Mouse (Mus musculus) adrenal gland, postnatal 0 days (tissue): ENCODE measurements around the gene Wdpcp. TPM values are rescaled to one million over a fixed set of nuclear protein-coding genes. Genes with fewer than 3 reads are reported as not detected.

Experiments used
- microRNA-seq: library from miRNA; unstranded; fragments of <30 nt; microRNA quantifications from one replicate; pipeline ENCODE4, GENCODE M21; 2016; ENCODE audit warnings: borderline replicate concordance; ENCODE audit not compliant: insufficient number of aligned reads
- polyA plus RNA-seq: library from polyadenylated mRNA; unstranded; fragments of >200 nt; fragmentation: Nextera tagmentation; extraction: Ambion mirVana; gene quantifications from 2 replicates; pipeline ENCODE4 v1.2.1, GENCODE M21; 2015

Gene Wdpcp
- 10.7 and 11.0 TPM in 2 replicates for polyA plus RNA-seq

DNA sequence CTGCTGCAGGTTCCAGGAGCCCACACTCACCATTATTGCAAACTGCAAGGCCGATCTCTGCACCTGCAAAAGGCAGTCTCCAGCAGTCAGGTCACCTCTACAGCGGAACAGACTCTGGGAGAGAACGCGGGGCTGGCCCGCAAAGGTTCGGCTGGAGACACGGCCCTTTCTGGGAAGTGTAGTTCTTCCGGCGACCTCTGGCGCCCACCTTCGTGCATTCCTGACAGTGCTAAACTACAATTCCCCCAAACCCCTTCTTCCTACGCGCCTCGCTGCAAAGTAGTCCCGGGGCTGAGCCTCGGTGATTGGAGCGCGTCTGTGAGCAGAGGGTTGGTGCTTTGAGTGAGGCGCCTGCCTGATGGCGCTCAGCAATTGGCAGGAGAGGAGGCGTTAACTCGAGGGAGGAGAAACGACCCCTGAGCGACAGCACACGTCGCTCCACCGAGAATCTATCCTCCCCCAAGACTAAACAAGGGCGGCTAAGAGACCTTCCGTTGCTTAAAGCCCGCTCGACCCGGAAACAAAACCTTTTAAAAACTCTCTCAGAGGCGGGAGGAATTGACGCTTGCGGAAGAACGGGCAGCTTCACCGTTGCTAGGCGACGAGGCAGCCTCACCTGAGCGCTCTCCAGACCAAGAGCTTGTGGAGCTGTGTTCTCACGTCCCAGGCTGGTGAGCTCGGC lies at the start of gene Wdpcp, which contains the start of gene Mdh1:
Gene Wdpcp, plus strand, starts transcription at position 536 of the 682 bp plus-strand sequence.
Gene Mdh1, minus strand, starts transcription at position 668 of the 682 bp plus-strand sequence.

Small RNAs within 50 kb of the gene (microRNA-seq; reads per million reads assigned to microRNA genes)
- not detected for gene Gm22990

Other genes starting within 250 kb of the Wdpcp start
- 73.4 and 84.1 TPM in 2 replicates for gene Ugp2, start 201.0 kb upstream of the Wdpcp start, polyA plus RNA-seq
- gene Mdh1, start 132 bp downstream of the Wdpcp start, polyA plus RNA-seq, result 823 and 852 TPM in 2 replicates